Mouse (Mus musculus) erythroblast, embryonic 14.5 days (primary cell): ENCODE data around the gene Gnai2.

Experiments used
- GATA1 ChIP-seq: IDR thresholded peaks from 2 replicates; pipeline ENCODE4 v1.6.1; 2012; ENCODE audit warnings: low read length, inconsistent platforms, mixed read lengths
- TAL1 ChIP-seq: IDR thresholded peaks from 3 replicates; pipeline ENCODE4 v1.6.1; 2012; ENCODE audit warnings: low read length, inconsistent platforms, mixed read lengths

DNA sequence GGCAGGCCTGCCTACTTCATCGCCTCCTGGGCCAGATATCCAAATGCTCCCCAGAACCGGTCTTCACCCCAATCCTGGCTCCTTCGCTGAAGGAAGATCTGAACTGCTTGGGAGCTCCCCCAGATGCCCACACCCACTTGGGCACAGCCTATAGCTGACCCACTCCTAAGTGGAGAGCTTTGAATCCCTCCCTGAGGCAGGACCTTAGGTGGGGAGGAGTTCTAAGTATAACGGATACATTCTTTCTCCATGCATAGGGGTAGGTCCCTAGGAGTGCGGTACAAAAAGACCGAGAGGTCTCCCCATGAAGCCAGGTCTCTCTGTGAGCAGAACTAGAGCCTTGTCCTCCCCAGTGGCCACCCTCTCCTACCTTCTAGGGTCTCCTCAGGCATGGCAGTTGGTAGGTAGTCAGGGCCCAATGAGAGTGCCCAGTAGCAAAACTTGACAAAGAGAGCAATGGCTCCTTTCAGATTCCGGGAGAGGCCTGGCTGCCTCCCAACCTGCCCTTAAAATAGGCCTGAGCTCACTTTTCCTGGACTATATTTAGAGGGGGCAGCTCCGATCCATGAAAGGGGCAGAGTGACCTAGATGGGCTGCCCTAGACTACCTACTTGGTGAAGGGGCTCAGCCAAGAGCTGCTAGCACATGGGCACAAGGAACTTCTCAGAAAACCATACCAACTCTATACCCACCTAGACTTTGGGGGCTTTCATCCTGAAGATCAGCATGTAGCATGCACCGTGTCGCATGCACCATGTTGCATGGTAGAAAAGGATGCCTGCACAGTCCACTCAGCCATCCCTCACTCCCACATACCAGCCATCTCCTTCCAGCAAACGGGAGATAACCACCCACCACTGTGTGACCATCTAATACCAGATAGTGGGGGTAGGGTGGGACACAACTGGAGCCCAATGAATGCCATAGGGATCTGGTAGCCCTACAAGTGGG lies 38.3 kb downstream of the Gnai2 start:
- TF ChIP-seq TAL1 (no peak), GATA1 (no peak)
